Mouse (Mus musculus): ENCODE data around the gene Plpp2.

Gene Plpp2

GRCm38 (mm10) chr10:79527453-79527845 is 6.1 kb downstream of the Plpp2 start:
- no peak for DNase-seq

GRCm38 (mm10) chr10:79526661-79527452 is 6.7 kb downstream of the Plpp2 start:
- DNase-seq = no peak

GRCm38 (mm10) chr10:79525456-79526325 is 7.9 kb downstream of the Plpp2 start:
- no peak for DNase-seq

GRCm38 (mm10) chr10:79524433-79524832 is 9.2 kb downstream of the Plpp2 start:
- DNase-seq = no peak

GRCm38 (mm10) chr10:79506709-79507108 is 26.9 kb downstream of the Plpp2 start:
- DNase-seq = no peak

GRCm38 (mm10) chr10:79502830-79503644 is 30.6 kb downstream of the Plpp2 start:
- no peak for DNase-seq

GRCm38 (mm10) chr10:79496701-79497288 is 36.8 kb downstream of the Plpp2 start:
- no peak for DNase-seq

- DNase-seq = no peak
Measured at GRCm38 (mm10) chr10:79495886-79496285, 37.7 kb downstream of the Plpp2 start.
